Mouse (Mus musculus) adrenal gland, postnatal 4 days (tissue): ENCODE results near the gene Tmem120b. TPM values are rescaled to one million over a fixed set of nuclear protein-coding genes. Genes with fewer than 3 reads are reported as not detected.
A peak's percentile ranks its signal among the peaks of the same experiment; 100 is the strongest.

Source experiments
- DNase-seq, 2 experiments: peaks; one replicate each; pipeline ENCODE4 v3.0.0; 2021 to 2022; ENCODE audit warnings: low spot score in 2 of 2, mixed read lengths in 2 of 2
- long read RNA-seq, 2 experiments: library from polyadenylated mRNA; stranded (forward); transcript quantifications; one replicate each; pipeline ENCODE4 v2.0.0; 2021
- total RNA-seq, 2 experiments: library from RNA; stranded (reverse); gene quantifications; 2 replicates each; pipeline ENCODE4 v1.2.3; 2021

Gene Tmem120b
- 10 to 100 TPM; 11.4 to 12.2 TPM for total RNA-seq
- long read RNA-seq, experiment 1, partial matches to known transcripts, result 1 of 6 reads
- long read RNA-seq, experiment 1, other reads (novel, unspliced or antisense), result 1 of 6 reads
- long read RNA-seq, experiment 2, transcript Tmem120b-201 (12 exons, 2,164 nt), result major isoform, 15 of 24 reads
- long read RNA-seq, experiment 2, partial matches to known transcripts, result 2 of 24 reads
- long read RNA-seq, experiment 2, other reads (novel, unspliced or antisense), result 7 of 24 reads

DNA sequence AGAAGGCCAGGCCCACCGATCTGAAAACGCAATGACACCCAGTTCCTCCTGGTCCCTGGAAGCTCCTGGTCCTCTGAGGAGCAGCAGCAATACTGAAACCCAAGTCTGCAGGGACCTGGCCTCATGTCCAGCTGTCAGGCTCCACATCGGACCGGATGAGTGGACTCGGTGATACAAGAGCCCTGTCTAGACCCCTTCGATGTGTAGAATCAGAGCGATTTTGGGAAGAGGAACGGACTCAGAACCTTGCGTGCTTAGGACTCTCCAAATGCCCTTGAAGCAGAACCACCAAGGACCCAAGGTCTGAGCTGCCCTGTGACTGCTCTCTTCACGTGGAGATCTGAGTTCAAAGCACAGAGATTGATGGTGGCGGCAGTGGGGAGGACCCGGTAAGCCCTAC, at the start of gene Tmem120b:
Tmem120b (plus strand) TSS at position 301 of the 400 bp plus-strand sequence.
- DNase-seq, result no peak

DNA sequence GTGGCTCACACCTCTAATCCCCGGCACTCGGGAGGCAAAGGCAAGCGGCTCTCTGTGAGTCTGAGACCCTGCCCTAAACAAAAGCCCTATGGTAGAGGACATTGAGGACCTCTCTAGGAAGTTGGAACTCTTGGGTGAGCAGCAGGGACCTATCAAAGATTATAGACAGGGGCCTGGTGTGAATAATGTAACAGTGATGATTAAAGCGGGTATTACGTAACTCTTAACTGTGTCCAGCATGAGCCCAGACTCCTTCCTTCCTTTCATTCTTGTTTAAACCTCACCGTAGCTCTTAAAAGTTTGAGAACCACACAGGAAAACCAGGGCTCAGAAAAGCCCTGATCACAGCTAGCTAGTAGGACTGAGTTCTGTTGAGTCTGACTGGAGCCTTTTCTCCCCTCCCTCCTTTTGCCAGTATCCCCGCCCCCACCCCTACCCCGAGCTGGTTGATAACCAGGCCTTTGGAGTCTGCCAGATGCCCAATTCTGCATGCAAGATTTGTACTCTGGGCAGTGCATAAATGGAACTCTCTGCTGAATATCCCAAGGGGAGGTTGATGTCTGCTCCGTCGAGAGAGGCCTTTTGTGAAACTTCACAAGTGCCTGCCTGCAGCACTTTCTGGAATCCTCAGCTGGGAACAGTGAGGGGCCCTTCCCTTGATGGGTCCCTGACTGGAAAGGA, 48.7 kb upstream of the Tmem120b start:
- no peak for DNase-seq

DNA sequence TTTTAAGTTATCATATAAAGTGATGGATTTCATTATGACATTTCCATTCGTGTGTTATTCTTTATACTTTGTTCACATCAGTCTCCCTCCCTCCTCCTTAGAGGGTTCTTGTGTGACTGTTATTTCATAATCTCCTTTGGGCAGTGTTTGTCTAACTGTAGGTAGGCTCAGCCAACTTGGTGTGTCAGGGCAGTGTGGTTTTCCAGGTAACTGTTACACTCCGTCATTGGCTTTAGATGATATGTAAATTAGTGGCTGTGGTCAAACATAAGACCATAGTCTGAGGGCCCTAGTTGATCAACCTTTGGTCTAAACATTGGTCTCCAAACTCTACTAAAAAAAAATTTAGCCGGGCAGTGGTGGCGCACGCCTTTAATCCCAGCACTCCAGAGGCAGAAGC, 47.8 kb upstream of the Tmem120b start:
- DNase-seq, result no peak

DNA sequence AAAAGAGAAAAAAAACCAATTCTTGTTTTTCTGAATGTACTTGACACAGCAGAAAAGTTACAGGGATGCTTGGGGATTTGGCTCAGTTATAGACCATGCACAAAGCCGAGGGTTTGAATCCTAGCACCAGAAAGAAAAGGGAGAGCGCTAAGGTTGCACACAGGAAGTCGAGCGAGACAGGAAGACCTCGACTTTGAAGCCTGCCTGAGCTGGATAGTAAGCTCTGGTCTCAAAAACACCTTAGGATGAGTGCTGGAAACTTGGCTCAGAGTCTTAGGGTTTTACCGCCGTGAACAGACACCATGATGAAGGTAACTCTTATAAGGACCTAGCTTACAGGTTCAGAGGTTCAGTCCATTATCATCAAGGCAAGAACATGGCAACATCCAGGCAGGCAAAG, 46.8 kb upstream of the Tmem120b start:
- DNase-seq, result no peak

DNA sequence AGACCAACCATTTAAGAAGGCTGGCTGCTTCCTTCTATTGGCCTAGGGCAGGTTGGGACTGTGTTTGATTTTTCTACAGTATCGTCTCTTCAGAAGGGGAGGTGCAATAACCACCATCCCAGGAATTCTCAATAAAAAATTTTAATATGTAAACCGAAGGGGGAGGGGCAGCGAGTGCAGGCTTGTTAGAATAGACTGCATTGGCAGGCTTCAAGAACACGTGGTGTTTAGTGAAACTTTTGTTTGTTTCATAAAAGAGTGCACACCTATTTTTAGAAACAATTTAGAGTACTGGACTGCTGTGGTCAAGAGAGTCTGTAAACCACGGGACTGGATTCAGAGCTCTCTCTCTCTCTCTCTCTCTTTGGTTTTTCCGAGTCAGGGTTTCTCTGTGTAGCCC, 45.2 kb upstream of the Tmem120b start:
- DNase-seq, result no peak

DNA sequence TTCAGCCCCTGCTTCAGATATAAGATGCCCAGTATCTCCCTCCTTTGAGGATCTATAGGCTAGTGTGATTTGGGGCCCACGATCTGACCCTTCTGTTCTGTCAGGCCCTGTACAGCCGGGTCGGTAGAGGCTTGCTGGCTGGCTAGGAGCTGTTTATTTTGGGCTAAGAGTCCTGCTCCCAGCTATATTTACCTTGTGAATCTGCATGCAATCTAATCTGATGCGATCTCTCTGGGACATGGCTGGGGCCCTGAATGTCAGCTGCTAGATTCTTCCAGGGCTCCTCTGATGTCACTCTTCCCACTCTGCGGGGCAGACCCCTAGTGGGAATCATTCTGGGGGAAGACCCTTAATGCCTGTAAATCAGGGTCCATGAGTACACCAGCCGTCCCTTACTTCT, 43.9 kb upstream of the Tmem120b start:
- DNase-seq, result no peak

DNA sequence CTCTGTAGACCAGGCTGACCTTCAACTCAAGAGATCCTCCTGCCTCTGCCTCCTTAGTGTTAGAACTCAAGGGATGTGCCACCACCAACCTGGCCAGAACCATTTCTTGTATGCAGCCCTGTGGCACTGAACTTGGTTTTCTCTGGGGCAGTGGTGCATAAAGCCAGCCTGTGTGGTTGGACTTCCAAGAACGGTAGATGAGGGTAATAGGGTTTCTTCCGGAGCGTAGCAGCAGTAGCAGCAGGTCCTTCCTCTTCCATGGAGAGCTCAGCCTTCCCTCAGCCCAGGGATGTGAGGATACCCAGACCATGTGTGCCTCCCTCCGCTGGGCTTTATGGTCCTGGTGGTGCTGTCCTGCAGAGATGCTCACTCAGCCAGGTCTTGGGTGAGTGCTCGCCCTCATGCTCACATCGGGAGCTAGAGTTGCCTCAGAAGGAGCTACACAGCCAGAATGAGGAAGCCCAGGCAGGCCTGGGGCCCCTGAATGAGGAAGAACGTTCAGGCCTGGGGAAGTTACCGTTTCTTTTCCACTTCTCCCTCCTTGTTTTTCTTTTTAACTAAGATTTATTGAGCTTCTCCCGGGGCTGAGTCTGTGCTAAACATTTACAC, 43.1 kb upstream of the Tmem120b start:
- no peak for DNase-seq

DNA sequence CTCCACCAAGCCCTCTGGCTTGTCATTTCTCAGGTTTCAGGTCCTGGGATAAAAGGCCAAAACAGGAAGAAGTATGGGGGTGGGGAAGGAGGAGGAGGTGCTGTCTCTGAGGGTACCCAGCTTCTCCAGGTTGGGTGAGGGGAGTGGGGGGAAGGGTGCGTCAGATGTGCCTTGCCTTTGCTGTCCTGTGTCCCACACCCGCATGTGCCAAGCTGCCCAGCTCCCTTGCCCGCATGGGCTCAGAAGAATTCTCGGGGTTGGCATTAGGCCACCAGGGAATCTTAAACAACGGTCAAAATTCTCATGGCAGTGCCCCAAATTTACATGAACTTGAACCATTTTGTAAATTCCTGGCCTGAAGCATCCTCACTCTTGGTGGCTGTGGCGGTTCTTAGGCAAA, 41.8 kb upstream of the Tmem120b start:
- no peak for DNase-seq

DNA sequence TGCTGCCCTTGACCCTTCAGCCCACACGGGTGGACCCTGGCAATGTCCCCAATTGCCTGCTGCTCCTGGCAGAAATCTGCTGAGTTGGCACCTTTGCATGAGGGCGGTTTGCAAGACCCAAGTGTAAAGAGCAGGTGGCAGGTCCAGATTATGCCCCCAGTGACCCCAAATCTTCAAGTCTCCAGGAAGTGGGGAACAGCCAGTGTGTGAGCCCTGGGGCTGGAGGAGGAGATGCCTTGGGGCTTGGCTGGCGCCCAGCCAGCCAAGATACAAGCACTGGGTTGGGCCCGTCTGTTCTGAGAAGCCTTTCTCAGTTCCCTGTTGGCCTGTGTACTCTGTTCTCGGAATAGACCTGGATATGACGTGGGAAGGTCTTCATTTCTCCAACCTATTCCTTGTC, 40.8 kb upstream of the Tmem120b start:
- no peak for DNase-seq

DNA sequence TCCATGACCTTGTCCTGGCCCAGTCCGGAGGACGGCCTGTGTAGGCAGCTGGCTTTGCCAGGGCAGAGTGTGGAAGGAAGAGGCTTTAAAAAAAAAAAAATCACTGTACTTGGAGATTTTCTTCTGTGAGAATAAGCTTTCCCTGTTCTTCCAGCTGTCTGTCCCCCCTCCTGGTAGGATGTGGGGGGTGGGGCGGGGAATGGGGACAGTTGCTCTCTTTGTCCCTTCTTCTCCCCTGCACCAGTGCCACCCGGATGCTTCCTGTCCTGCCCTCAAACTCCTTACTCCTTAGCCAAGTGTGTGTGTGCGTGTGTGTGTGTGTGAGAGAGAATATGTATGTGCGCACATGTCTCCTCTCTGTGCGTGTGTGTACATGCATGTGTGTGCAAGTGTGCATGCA, 38.5 kb upstream of the Tmem120b start:
- DNase-seq, result no peak

DNA sequence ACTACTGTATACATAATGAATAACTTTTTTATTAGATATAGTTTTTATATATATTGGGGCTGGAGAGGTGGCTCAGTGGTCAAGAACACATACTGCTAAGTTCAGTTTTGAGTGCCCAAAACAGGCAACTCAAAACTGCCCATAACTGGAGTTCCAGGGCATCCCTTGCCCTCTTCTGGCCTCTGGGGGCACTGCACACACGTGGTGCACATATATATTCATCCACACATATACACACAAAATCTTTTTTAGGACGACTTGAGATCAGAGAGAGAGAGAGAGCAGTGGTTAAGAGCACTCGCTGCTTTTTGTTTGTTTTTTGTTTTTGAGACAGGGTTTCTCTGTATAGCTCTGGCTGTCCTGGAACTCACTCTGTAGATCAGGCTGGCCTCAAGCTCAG, 36.9 kb upstream of the Tmem120b start:
- DNase-seq, result no peak

DNA sequence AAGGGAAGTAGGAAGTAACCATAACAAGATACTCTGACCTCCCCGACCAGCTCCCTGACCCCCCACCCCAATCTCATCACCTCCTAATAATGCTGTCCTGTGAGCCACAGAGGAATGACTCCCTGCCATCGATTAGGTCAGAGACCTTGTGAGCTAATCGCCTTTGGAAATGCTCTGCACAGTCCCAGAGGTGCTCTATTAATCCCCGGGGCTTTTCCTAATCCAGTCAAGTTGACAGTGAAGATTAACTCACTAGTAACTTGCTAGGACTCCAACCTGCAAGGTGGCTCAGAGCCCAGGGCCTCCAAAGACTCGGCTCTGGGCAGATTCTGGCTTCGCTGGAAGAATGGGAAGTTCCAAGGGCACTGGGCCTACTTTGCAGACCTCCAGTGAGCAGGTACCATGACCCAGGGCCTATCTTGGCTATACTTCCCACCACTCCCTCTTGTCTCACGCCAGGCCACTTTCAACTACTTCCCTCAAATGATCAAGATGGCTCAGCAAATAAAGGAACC, 34.5 kb upstream of the Tmem120b start:
- DNase-seq, result no peak

DNA sequence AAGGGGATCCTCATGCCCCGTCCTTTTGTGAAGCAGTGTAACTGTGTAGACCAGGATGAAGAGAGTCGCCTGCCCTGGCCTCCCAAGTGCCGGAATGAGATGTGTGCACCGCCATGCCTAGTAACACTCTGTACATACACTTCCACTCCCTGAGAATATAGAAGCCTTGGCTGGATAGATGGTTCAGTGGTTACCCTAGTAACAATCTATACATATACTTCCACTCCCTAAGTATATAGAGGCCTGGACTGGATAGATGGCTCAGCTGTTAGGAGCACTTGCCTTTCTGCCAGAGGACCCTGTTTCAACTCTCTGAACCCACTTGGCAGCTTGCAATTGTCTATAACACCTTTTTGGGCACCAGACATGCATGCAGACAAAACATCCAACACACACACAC, 33.1 kb upstream of the Tmem120b start:
- no peak for DNase-seq

DNA sequence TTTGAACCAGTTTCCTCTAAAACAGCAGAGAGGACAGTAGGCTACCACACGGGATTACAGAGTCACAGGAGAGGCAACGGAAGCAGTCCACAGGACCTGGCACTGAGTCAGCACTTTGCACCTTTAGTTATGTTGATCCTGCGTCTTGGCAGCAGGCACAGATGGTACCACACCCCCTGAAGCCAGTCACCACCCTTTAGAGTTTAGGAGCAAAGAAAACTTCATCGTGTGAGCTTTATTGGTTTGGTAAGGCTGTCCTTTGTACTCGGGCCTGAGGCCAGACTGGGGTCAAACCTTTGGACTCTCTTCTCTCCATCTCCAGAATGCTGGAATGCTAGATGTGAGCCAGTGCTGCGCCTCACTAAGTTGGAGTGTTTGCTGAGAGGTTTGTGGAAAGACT, 32.7 kb upstream of the Tmem120b start:
- DNase-seq, result no peak

DNA sequence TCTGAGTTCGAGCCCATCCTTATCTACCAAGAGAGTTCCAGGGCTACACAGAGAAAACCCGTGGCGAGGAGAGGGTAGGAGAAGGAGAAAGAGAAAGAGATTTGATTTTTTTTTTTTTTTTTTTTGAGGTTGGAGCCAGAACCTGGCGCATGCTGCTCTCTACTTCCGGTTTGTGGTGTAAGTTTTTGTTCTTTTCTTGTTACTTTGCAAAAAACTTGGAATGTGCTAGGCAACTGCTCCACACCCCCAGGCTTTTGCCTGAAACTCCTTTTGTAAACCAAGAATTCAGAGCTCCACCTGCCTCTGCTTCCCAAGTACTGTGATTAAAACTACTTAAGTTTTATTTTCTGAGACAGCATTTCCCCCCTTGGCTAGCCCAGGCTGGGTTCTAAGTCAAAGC, 30.1 kb upstream of the Tmem120b start:
- DNase-seq, result no peak

DNA sequence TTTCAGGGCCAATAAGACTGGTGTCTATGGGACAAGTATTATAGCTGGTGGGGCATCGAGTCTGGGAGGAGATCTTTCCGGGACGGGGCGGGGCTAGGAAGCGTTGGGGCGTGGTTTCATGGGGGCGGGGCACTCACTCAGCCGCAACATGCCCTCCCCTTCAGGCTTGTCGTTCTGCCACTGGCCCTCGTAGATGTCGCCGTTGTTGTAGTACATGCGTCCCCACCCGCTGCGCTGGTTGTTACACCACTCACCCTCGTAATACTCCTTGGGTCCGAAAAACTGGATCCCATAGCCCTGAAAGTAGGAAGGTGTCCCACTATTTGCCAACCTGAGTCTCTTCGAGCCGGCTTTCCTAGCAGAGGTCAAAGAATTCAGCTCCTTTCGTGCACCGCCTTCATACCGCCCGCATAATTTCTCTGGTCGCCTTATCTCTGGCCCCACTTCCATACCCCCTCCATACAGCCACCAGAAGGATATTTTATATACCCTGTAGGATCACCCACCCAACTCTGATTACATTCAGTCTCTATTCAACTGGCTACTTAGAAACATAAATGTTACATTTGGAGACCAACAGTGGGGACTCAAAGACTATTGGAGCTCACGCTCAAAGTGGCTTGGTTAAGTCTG, 29.0 kb upstream of the Tmem120b start:
- peak; percentile 52 to 66 for DNase-seq

DNA sequence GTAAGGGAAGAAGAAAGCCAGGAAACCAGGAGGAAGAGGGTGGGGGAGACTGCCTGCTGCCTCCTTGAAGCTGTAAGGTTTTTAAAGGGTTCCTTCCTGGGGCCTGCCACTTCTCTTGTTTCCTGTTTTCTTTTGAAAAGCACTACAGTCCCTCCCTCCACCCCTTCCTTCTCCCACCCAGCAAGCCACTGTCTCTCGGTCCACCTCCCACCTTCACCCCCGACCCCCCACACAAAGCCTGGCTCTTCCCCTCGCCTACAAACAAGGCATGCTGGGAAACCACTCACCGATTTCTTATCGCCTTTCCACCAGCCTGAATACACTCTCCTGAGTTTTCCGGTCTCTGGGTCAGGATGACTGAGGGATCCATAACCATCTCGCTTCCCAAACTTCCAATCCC, 27.4 kb upstream of the Tmem120b start:
- no peak for DNase-seq

DNA sequence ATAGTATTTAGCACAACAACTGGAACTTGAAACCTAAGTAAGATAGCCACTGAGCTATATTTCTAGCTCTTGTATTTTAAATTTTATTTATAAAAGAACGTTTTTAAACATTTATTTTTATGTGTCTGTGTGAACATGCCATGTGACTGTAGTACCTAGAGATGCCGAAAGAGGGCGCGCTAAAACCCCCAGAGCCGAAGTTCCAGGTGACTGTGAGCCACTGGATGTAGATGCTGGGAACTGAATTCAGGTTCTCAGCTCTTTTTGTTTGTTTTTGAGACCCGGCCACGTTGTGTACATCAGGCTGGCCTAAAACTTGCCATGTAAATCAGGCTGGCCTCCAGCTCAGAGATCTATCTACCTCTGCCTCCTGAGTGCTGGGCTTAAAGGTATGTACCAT, 24.4 kb upstream of the Tmem120b start:
- no peak for DNase-seq

DNA sequence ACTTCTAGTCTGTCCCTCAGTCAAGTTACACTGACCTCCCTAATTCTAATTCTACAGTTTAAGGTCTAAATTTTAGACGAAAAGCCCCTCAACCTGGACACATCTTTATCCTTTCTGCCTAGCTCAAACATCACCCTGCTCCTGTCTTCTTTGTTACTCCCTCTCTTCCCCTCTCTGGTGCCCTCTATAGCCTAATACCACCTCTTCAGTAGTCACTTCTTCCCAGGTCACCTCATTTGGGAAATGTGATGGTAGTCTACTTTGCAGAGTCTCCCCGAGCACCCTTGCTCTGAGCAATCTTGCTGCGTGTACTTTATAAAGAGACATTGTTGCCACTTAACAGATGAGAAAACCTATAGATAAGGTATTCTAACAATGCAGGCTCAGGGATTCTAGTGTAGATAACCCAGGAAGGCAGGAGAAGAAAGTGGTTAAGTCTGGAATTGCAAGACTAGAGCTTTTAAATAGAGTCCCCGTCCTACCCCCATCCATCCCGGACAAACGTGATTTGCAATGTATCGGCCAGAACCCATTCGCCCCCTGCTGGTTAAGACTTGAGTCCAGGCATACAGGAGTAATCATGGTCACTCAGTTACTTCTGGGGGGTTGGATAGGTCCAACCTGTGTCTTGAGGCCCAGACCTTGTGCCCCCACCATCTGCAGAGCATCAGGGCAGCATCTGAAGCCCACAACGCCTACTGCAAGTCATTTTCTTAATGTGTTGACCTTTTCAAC, 22.5 kb upstream of the Tmem120b start:
- peak in 1 of 2 experiments; percentile 55 for DNase-seq

DNA sequence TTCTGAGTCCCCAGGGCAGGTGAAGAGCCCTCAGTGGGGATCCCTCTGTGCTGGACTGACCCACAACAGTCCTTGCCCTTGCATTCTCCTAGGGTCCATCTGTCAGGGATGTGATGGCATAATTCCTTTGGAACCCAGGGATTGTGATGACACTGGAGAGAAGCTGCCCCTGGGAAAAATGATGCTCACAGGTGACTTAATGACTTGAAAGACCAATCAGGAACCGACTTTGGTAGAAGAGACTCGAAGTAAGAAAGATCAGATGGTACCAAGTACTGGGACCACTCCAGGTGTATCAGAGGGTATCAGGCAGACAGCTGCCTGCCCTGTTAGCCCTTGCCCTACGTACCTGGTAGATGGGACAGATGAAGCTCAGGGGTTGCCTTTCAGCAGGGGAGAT, 21.3 kb upstream of the Tmem120b start, which contains the start of gene Morn3:
Morn3 (minus strand) TSS at position 101 of the 400 bp plus-strand sequence.
- no peak for DNase-seq

DNA sequence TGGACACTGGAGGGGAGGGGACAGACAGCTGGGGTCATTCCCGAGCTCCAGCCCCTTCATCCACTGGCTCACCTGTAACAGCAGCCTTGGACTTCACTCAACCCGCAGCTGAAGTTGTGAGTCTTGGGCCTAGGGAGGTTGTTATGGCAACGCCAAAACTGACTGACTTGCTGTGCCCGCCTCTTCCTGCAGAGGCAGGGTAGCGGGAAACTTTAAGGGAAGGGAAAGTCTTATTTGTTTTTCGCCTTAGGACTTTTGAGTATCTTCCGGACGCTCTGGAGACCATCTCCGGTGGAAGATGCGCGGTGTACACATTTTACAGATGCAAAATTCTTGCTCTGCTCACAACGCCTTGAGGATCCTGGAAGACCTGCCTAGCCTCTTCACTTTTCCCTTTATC, 18.9 kb upstream of the Tmem120b start:
- DNase-seq, result no peak
